Mouse (Mus musculus) small intestine, adult 2 months (tissue): Measurements from ENCODE around the gene Gldn.

Source experiments
- CTCF ChIP-seq: fragments of 200-500 bp; IDR thresholded peaks from 2 replicates; pipeline ENCODE4 v1.5.1; 2012; ENCODE audit warnings: low read depth, mild to moderate bottlenecking, control low read depth, inconsistent platforms, low read length, moderate library complexity, mixed read lengths; ENCODE audit not compliant: insufficient replicate concordance, insufficient read length; ENCODE audit errors: extremely low read depth
- POLR2A ChIP-seq: fragments of 200-500 bp; IDR thresholded peaks from 2 replicates; pipeline ENCODE4 v1.6.1; 2012; ENCODE audit warnings: low read depth, mild to moderate bottlenecking, control low read depth, inconsistent platforms, low read length, moderate library complexity

DNA sequence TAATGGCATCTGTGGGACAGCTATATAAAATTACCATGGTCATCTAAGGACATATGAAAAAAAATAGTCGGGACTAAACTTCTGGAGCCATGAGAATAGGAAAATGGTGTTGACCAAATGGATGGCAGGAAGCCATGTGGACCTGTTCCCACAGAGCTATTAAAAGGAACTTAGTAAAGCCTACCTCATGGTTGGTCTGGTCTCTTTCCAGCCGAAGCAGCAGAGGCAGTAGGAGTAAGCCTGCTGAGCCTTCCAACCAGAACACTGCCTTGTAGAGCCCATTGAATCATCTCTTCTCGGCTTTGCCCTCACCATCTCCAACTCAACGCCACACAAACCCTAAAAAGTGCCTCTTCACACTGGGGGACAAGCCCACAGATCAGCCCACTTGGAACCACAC is 15.0 kb downstream of the Gldn start:
- TF ChIP-seq POLR2A: no peak
- TF ChIP-seq CTCF: no peak
